Mouse (Mus musculus): ENCODE measurements around the gene Galnt2. TPM values are rescaled to one million over a fixed set of nuclear protein-coding genes. Genes with fewer than 3 reads are reported as not detected.

Gene Galnt2
- polyA plus RNA-seq, 1 experiment from 2014 or later = 44.0 TPM

DNA sequence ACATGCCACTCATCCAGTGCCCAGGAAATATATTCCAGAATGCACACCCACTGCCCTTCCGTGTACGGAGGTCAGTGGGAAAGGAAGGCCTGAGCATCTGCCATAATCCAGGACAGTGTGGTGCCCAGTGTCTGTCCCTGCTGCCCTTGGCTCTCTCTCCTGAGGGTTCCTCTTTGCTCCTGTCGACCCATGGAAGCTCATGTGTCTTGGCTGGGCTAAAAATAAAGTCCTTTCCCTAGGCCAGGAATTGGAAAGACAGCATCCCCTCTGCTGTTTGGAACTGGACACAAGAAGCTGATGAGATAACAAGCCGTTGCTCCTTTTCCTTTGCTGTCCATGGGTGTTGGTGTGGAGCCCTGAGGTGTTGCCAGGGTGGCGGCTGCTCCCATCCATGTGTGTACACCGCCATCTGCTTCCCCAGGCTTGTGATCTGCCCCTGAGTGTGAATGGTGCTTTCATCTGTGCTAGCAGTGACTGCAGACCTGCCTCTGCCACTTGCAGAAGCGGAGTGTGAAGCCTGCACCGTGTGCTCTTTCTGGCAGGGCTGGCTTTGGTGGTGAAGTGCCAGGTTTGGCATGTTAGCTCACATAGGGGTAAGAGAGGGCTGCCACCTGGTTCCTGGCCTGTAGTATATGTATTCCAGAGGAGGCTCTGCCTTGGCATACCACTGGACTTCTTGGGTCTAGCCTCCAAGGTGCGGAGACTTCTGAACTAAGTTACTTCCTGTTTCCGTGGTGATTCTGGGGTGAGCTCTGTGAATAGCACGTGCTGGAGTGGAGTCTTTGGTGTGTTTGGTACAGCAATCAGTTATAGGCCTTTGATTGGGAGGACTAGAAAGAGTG, 50.7 kb downstream of the Galnt2 start:
- TF ChIP-seq CTCF (IDR thresholded peaks at IDR 0.05; ENCODE audit: low read depth) = no peak
- no peaks in the 10 kb centered on the region for H3K9me3 ChIP-seq (ENCODE audit: control insufficient read depth)
- 67% methylated on average over 11 of the region's 11 CpGs for WGBS
- peaks cover 11% of the 10 kb centered on the region; the same call in 1 of the 2 replicates for H3K4me1 ChIP-seq (replicated peaks; ENCODE audit: control insufficient read depth, insufficient read depth, low read length)
- ATAC-seq = no peak
- H3K36me3 ChIP-seq (ENCODE audit: control insufficient read depth, insufficient read depth) = no peaks in the 10 kb centered on the region
- no peak overlapping the region for H3K4me2 ChIP-seq (replicated peaks; ENCODE audit: low read depth)
- H3K27ac ChIP-seq (ENCODE audit: low read depth, low read length) = no peak overlapping the region
- H3K4me3 ChIP-seq (ENCODE audit: low read depth, low read length) = no peak overlapping the region
- H3K9ac ChIP-seq (ENCODE audit: low read depth, low read length) = no peak overlapping the region
- H3K27me3 ChIP-seq (replicated peaks; ENCODE audit: control insufficient read depth, insufficient read depth, low read length) = no peaks in the 10 kb centered on the region

DNA sequence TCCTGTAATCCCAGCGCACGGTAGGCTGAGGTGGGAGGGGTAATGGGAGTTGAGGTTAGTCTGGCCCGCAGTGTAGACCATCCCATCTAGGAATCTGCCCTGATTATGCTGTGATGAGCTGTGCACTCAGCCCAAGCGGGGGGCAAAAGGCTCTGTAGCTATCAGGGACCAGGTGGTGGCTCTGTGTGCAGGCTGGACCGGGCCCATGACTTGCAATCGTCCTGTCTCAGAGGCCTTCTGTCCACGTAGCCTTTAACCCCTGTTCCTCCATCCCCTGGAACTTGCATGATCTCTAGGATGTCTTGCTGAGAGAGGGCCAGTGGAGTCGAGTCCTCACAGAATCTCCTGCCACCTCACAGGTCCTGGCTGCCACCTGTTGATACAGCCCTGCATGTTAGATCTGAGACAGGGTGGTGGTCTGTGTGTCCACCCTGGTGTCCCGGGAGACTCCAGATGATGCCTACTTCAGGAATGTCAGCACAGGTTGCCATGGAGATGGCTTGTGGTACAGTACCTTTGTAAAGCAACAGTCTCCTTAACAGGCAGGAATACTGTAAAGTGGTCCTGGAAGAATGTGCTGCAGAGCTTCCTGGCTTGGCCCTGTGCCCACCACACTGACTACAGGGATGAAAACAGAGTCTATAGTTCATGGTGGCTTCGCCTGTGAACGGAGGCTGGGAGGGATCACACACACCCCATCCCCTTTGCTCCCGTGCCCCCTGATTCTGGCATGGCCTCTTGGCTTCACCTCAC, 51.9 kb downstream of the Galnt2 start:
- no peaks in the 10 kb centered on the region for H3K27me3 ChIP-seq (replicated peaks; ENCODE audit: control insufficient read depth, insufficient read depth, low read length)

DNA sequence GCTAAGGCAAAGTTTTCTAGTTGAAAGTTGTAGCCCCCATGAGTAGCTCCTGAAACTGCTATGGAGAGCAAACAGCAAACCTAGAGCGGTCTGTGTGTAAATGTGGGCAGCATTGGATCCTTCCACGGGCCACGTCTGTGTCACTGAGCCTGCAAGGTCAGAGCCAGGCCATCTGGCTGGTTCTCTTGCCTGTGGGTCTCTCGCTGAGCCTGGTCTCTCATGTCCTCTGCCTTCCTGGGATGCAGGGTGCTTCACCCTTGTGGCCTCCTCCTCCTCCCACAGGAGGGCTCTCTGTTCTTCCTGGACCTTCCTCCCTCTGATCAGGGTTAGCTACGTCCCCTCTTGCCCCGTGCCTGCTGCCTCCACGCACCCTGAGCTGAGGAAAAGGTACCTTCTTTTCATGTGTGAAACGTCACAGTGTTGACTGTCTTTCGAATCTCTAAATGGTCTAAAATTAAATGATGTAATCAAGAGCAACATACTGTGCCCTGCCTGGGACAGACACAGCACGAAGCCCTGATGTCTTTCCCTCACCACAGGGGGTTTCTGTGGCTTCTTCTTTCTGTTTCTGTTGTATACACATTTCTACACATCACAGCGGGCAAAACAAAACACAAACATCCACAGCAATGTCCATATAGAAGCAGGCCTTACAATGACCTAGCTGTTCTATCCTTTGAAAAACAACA, 52.6 kb downstream of the Galnt2 start:
- no peak overlapping the region for H3K9ac ChIP-seq (ENCODE audit: low read depth, low read length)
- H3K4me2 ChIP-seq (replicated peaks; ENCODE audit: low read depth) = no peak overlapping the region
- no peak overlapping the region for H3K4me3 ChIP-seq (ENCODE audit: low read depth, low read length)
- no peaks in the 10 kb centered on the region for H3K27me3 ChIP-seq (replicated peaks; ENCODE audit: control insufficient read depth, insufficient read depth, low read length)
- 70% methylated on average over 11 of the region's 11 CpGs for WGBS
- H3K36me3 ChIP-seq (ENCODE audit: control insufficient read depth, insufficient read depth) = no peaks in the 10 kb centered on the region
- ATAC-seq = no peak
- no peak overlapping the region for H3K27ac ChIP-seq (ENCODE audit: low read depth, low read length)
- 0 out of 2 replicates have a peak, but pooled peaks have one; percentile 9 for TF ChIP-seq CTCF (IDR thresholded peaks at IDR 0.05; ENCODE audit: low read depth)
- peaks cover 4% of the 10 kb centered on the region; the same call in 1 of the 2 replicates for H3K4me1 ChIP-seq (replicated peaks; ENCODE audit: control insufficient read depth, insufficient read depth, low read length)
- no peaks in the 10 kb centered on the region for H3K9me3 ChIP-seq (ENCODE audit: control insufficient read depth)

More for the DNA sequence above, 51.9 kb downstream of the Galnt2 start:
- H3K9me3 ChIP-seq (ENCODE audit: control insufficient read depth) = no peaks in the 10 kb centered on the region
- no peak for TF ChIP-seq CTCF (IDR thresholded peaks at IDR 0.05; ENCODE audit: low read depth)
- no peak for ATAC-seq
- no peak overlapping the region for H3K4me2 ChIP-seq (replicated peaks; ENCODE audit: low read depth)
- H3K4me3 ChIP-seq (ENCODE audit: low read depth, low read length) = no peak overlapping the region
- no peak overlapping the region for H3K9ac ChIP-seq (ENCODE audit: low read depth, low read length)
- no peak overlapping the region for H3K27ac ChIP-seq (ENCODE audit: low read depth, low read length)
- 71% methylated on average over 12 of the region's 12 CpGs for WGBS
- peaks cover 9% of the 10 kb centered on the region; the same call in 1 of the 2 replicates for H3K4me1 ChIP-seq (replicated peaks; ENCODE audit: control insufficient read depth, insufficient read depth, low read length)
- H3K36me3 ChIP-seq (ENCODE audit: control insufficient read depth, insufficient read depth) = no peaks in the 10 kb centered on the region

DNA sequence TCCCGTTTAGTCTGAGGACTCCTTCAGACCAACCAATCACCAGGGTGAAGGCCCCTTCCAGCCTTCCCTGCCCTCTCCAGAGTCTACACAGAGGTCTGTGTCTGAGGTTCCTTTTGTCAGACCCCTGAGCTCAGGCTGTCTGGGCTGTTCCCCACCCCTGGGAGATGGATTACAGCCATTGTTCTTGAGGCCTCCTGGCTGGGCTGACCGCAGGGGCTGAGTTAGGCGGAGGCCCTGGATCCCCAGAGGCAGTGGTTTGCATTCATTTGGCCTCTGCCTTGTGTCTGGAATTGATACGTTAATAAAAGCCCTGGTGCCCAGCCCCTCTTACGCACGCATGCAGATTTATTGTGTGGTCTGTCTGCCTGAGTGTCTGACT, 53.1 kb downstream of the Galnt2 start:
- TF ChIP-seq CTCF (IDR thresholded peaks at IDR 0.05; ENCODE audit: low read depth) = no peak
- no peaks in the 10 kb centered on the region for H3K9me3 ChIP-seq (ENCODE audit: control insufficient read depth)
- no peak overlapping the region for H3K9ac ChIP-seq (ENCODE audit: low read depth, low read length)
- no peak overlapping the region for H3K4me3 ChIP-seq (ENCODE audit: low read depth, low read length)
- ATAC-seq = no peak
- no peak overlapping the region for H3K4me2 ChIP-seq (replicated peaks; ENCODE audit: low read depth)
- no peak overlapping the region for H3K27ac ChIP-seq (ENCODE audit: low read depth, low read length)
- H3K4me1 ChIP-seq (replicated peaks; ENCODE audit: control insufficient read depth, insufficient read depth, low read length) = peaks cover 4% of the 10 kb centered on the region; the same call in 1 of the 2 replicates
- WGBS = 60% methylated on average over 6 of the region's 6 CpGs
- no peaks in the 10 kb centered on the region for H3K36me3 ChIP-seq (ENCODE audit: control insufficient read depth, insufficient read depth)
- H3K27me3 ChIP-seq (replicated peaks; ENCODE audit: control insufficient read depth, insufficient read depth, low read length) = no peaks in the 10 kb centered on the region

DNA sequence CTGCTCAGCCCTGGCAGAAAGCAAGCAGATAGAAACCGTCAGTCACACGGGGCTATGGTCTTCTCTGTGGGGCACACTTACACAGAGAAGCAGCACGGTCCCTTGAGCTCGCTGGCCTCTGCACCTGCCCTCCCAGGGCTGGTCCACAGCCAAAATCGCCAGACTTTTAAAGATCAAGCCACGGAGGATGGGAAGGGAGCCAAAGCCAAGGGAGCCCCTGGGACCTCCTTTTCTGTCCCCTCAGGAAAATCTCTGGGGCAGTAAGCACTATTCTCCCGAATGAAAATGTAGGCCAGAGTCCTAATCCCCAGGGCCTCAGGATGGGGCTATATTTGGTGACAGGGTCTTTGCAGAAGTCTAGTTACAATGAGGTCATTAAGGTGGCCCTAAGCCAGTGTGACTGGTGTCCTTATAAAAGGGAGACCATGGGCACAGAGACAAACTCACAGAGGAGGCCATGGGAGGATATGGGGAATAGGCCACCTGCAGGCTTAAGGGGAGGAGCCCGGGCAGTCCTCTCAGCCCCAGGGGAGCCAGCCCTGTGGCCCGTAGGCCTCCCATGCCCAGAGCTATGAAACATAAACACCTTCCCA, 53.9 kb downstream of the Galnt2 start:
- no peak overlapping the region for H3K9ac ChIP-seq (ENCODE audit: low read depth, low read length)

More for the DNA sequence above, 53.9 kb downstream of the Galnt2 start:
- Histone ChIP-seq H3K4me3 (ENCODE audit: low read depth, low read length) (no peak overlapping the region), H3K4me1 (replicated peaks; ENCODE audit: control insufficient read depth, insufficient read depth, low read length) (peaks cover 4% of the 10 kb centered on the region; the same call in 1 of the 2 replicates), H3K27ac (ENCODE audit: low read depth, low read length) (peak overlapping the region; percentile 15; the same call in 1 of the 2 replicates), H3K36me3 (ENCODE audit: control insufficient read depth, insufficient read depth) (no peaks in the 10 kb centered on the region), H3K9me3 (ENCODE audit: control insufficient read depth) (no peaks in the 10 kb centered on the region), H3K4me2 (replicated peaks; ENCODE audit: low read depth) (no peak overlapping the region), H3K27me3 (replicated peaks; ENCODE audit: control insufficient read depth, insufficient read depth, low read length) (no peaks in the 10 kb centered on the region)
- no peak for TF ChIP-seq CTCF (IDR thresholded peaks at IDR 0.05; ENCODE audit: low read depth)
- no peak for ATAC-seq
- WGBS = 48% methylated on average over 9 of the region's 9 CpGs
